Mouse (Mus musculus) liver, postnatal 0 days (tissue): ENCODE measurements around the gene Itgb8. TPM values are rescaled to one million over a fixed set of nuclear protein-coding genes. Genes with fewer than 3 reads are reported as not detected.

Experiments used
- ATAC-seq: fragments of 200-750 bp; cut with Nextera tagmentation; 2 replicates; pipeline ENCODE4 v1.8.0; 2017; ENCODE audit warnings: mild to moderate bottlenecking, moderate library complexity
- DNase-seq: peaks from one replicate; pipeline ENCODE4 v3.0.0-alpha.2; 2016
- H3K27ac ChIP-seq: fragments of 300-500 bp; sonication (generic); 2 replicates; pipeline ENCODE4 v1.5.1; 2014; ENCODE audit warnings: antibody characterized with exemption, moderate library complexity, mild to moderate bottlenecking, low read depth
- H3K27me3 ChIP-seq: fragments of 300-500 bp; sonication (generic); 2 replicates; pipeline ENCODE4 v1.6.1; 2014; ENCODE audit warnings: low read length, control low read depth, mixed read lengths; ENCODE audit not compliant: insufficient read depth
- H3K36me3 ChIP-seq: fragments of 300-500 bp; sonication (generic); replicated peaks from 2 replicates; pipeline ENCODE4 v1.6.1; 2014; ENCODE audit warnings: mild to moderate bottlenecking, control low read depth, low read length, moderate library complexity, mixed read lengths; ENCODE audit not compliant: insufficient read depth
- H3K4me1 ChIP-seq: fragments of 300-500 bp; sonication (generic); 2 replicates; pipeline ENCODE4 v1.6.1; 2014; ENCODE audit warnings: antibody characterized with exemption, mild to moderate bottlenecking, control low read depth; ENCODE audit not compliant: insufficient read depth
- H3K4me2 ChIP-seq: fragments of 300-500 bp; sonication (generic); 2 replicates; pipeline ENCODE4 v1.6.1; 2014; ENCODE audit warnings: low read depth, mild to moderate bottlenecking, low read length, moderate library complexity, mixed read lengths
- H3K4me3 ChIP-seq: fragments of 300-500 bp; sonication (generic); 2 replicates; pipeline ENCODE4 v1.5.1; 2014; ENCODE audit warnings: low read depth, low read length
- H3K9ac ChIP-seq: fragments of 300-500 bp; sonication (generic); replicated peaks from 2 replicates; pipeline ENCODE4 v1.6.1; 2014; ENCODE audit warnings: mild to moderate bottlenecking, moderate library complexity
- H3K9me3 ChIP-seq: fragments of 300-500 bp; sonication (generic); 2 replicates; pipeline ENCODE4 v1.6.1; 2016; ENCODE audit warnings: mild to moderate bottlenecking, control low read depth, low read length, mixed read lengths
- CTCF ChIP-seq: sonication (generic); IDR thresholded peaks from 2 replicates; pipeline ENCODE4 v1.5.1; 2016; ENCODE audit warnings: antibody characterized with exemption, low read depth
- EP300 ChIP-seq: IDR thresholded peaks from 2 replicates; pipeline ENCODE4 v1.6.1; 2016; ENCODE audit warnings: antibody characterized with exemption, low read depth, mild to moderate bottlenecking
- WGBS: fragments of 180-500 bp; shearing (Covaris S2); extraction: QIAGEN DNeasy Blood & Tissue Kit; methylation state at CpG from one replicate; pipeline ENCODE4 v1.1.7; 2014; ENCODE audit not compliant: insufficient replicate concordance; 5-methylcytosine and 5-hydroxymethylcytosine counted together
- polyA plus RNA-seq: library from polyadenylated mRNA; unstranded; fragments of >200 nt; fragmentation: Nextera tagmentation; extraction: Ambion mirVana; gene quantifications from 2 replicates; pipeline ENCODE4 v1.2.1, GENCODE M21; 2015

Gene Itgb8
- polyA plus RNA-seq, 1 experiment from 2014 or later, result 0.19 TPM

DNA sequence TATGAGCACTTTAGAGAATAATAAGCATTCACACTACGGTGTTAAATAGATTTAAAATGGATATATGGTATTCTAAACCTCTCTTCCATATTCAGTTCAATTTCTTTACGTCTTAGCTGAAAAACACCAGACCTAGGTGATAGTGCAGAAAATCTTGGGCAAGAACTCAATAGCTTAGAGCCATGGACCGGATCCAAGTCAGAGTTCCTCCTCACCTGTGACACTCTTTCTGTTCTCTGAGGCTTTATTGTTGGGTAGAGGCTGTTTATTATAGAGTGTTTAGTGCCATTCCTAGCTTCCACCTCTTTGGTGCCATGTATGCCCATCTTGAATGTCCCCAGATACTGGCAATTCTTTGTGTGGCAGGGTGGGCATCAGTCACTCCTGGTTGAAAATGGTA lies 25.9 kb upstream of the Itgb8 start:
- H3K4me3 ChIP-seq, result no peak overlapping the region
- no peak overlapping the region for H3K9ac ChIP-seq
- 73% methylated on average over 3 of the region's 3 CpGs for WGBS
- no peak overlapping the region for H3K4me2 ChIP-seq
- no peaks in the 10 kb centered on the region for H3K4me1 ChIP-seq
- H3K27ac ChIP-seq, result no peak overlapping the region
- no peaks in the 10 kb centered on the region for H3K9me3 ChIP-seq
- ATAC-seq, result no peak
- TF ChIP-seq EP300 (no peak), CTCF (no peak)
- H3K36me3 ChIP-seq, result no peaks in the 10 kb centered on the region
- H3K27me3 ChIP-seq, result no peaks in the 10 kb centered on the region
- no peak for DNase-seq

DNA sequence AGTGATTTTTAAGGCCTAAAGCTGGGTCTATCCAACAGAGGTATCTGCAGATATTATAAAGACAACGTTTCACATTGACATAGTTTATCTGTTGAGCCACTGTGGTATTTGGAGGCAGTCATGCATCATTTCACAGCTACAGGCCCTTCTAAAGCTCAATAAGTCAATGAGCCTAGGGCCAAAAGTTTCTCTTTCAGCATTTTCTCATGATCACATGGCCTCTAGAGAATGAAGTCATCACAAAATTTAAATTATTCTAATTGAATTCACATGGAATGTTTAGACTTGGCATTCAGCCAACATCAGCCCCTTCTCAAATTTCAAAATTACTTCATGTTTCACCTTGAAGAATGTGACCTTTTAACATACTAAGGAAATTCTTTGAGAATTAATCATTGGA lies 10.0 kb upstream of the Itgb8 start:
- Histone ChIP-seq H3K9me3 (no peaks in the 10 kb centered on the region), H3K4me3 (no peak overlapping the region), H3K27ac (no peak overlapping the region), H3K27me3 (no peaks in the 10 kb centered on the region), H3K36me3 (no peaks in the 10 kb centered on the region), H3K4me1 (no peaks in the 10 kb centered on the region), H3K4me2 (no peak overlapping the region), H3K9ac (no peak overlapping the region)
- TF ChIP-seq EP300 (no peak), CTCF (no peak)
- ATAC-seq (no peak), DNase-seq (no peak)
- 33% methylated on average over 1 of the region's 1 CpGs for WGBS

- no peak overlapping the region for H3K4me3 ChIP-seq
These were observed 2.5 kb upstream of the Itgb8 start for GRCm38 (mm10) chr12:119241071-119241470.

DNA sequence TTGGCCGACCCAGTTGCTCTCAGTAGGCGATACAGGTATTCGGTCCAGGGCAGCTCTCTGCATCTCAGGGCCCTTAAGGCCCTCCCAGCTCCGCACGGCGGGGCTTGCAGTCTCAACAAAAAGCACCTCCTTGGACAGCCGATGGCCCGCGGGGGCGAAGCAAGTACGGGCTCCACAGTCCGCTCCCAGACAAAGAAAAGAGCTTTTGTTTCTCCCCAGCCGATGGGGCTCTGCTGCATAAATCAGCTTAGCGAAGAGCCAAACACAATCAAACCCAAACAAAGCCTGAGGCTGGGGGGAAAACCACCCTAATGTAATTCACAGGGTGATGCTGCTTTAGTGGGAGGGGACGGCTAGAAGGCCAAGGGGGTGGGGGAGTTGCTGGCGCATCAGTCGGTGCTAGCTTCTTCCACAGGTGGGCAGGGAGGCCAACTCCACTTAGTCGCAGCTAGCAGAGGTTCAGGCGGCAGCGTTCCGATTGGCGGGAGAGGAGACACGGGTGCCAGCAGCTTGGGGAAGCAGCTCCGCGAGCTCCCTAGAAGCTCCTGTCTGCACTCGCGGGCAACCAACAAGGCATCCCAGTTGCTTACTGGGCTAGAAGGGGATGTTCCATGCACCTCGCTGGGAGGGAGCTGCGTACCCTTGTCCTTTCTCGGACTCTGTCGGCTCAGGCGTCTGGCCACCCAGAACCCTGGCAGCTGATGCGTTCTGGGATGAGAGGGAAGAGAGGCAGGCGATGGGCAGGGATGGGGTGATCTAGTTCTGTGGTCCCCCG lies 494 bp downstream of the Itgb8 start:
- WGBS, result under 1% methylated on average over 35 of the region's 35 CpGs
- TF ChIP-seq EP300, result no peak
- no peak for TF ChIP-seq CTCF

More at GRCm38 (mm10) chr12:119241071-119241470, 2.5 kb upstream of the Itgb8 start:
- Histone ChIP-seq H3K36me3 (no peaks in the 10 kb centered on the region), H3K27ac (no peak overlapping the region), H3K27me3 (peaks cover 32% of the 10 kb centered on the region), H3K9me3 (no peaks in the 10 kb centered on the region), H3K9ac (no peak overlapping the region), H3K4me1 (0 out of 2 replicates have a peak, but pooled peaks cover 5% of the 10 kb centered on the region), H3K4me2 (no peak overlapping the region)
- ATAC-seq (no peak), DNase-seq (no peak)
- WGBS, result 66% methylated on average over 1 of the region's 1 CpGs
- TF ChIP-seq EP300 (no peak), CTCF (no peak)

GRCm38 (mm10) chr12:119237241-119237920 lies 1.2 kb downstream of the Itgb8 start:
- no peak overlapping the region for H3K27ac ChIP-seq
- no peak for TF ChIP-seq CTCF
- no peak for TF ChIP-seq EP300
- peak overlapping the region; percentile 73 for H3K4me2 ChIP-seq
- peak overlapping the region; percentile 21 for H3K9ac ChIP-seq
- 7% methylated on average over 13 of the region's 13 CpGs for WGBS
- DNase-seq (no peak), ATAC-seq (no peak)
- H3K4me1 ChIP-seq, result 0 out of 2 replicates have a peak, but pooled peaks cover 5% of the 10 kb centered on the region
- H3K27me3 ChIP-seq, result peaks cover 32% of the 10 kb centered on the region
- H3K4me3 ChIP-seq, result peak overlapping the region; percentile 45
- no peaks in the 10 kb centered on the region for H3K9me3 ChIP-seq
- no peaks in the 10 kb centered on the region for H3K36me3 ChIP-seq

More for the DNA sequence above, 494 bp downstream of the Itgb8 start:
- DNase-seq, result peak; percentile 24
- Histone ChIP-seq H3K36me3 (no peaks in the 10 kb centered on the region), H3K4me1 (0 out of 2 replicates have a peak, but pooled peaks cover 5% of the 10 kb centered on the region), H3K9me3 (no peaks in the 10 kb centered on the region), H3K4me3 (peak overlapping the region; percentile 45), H3K4me2 (peak overlapping the region; percentile 73), H3K27me3 (peaks cover 32% of the 10 kb centered on the region), H3K27ac (no peak overlapping the region), H3K9ac (peak overlapping the region; percentile 21)
- ATAC-seq, result peak; percentile 45; the same call in 1 of the 2 replicates

GRCm38 (mm10) chr12:119231831-119232230 lies 6.8 kb downstream of the Itgb8 start:
- ATAC-seq (no peak), DNase-seq (no peak)
- Histone ChIP-seq H3K4me3 (no peak overlapping the region), H3K9me3 (no peaks in the 10 kb centered on the region), H3K27me3 (peaks cover 2% of the 10 kb centered on the region), H3K4me1 (no peaks in the 10 kb centered on the region), H3K36me3 (no peaks in the 10 kb centered on the region), H3K4me2 (no peak overlapping the region), H3K27ac (no peak overlapping the region), H3K9ac (no peak overlapping the region)
- TF ChIP-seq CTCF, result no peak
- no peak for TF ChIP-seq EP300
- WGBS, result 66% methylated on average over 2 of the region's 2 CpGs
